Mouse (Mus musculus) retina, adult 2 months (tissue): Measurements from ENCODE around the gene Atp2c2.
A peak's percentile ranks its signal among the peaks of the same experiment; 100 is the strongest.

ENCODE experiments used
- DNase-seq: peaks from one replicate; pipeline ENCODE4 v3.0.0-alpha.2; 2012; ENCODE audit warnings: low read depth, low spot score

The Atp2c2 gene

GRCm38 (mm10) chr8:119742409-119742808 is 42.6 kb downstream of the Atp2c2 start:
- no peak for DNase-seq

GRCm38 (mm10) chr8:119743291-119744026 is 43.6 kb downstream of the Atp2c2 start:
- DNase-seq: no peak

GRCm38 (mm10) chr8:119744604-119745003 is 44.8 kb downstream of the Atp2c2 start:
- no peak for DNase-seq

- no peak for DNase-seq
These were observed 55.7 kb downstream of the Atp2c2 start for GRCm38 (mm10) chr8:119755238-119756146.

GRCm38 (mm10) chr8:119756147-119756461 is 56.3 kb downstream of the Atp2c2 start:
- DNase-seq: no peak

GRCm38 (mm10) chr8:119756538-119756937 is 56.7 kb downstream of the Atp2c2 start:
- DNase-seq: no peak

GRCm38 (mm10) chr8:119761692-119762091 is 61.9 kb downstream of the Atp2c2 start:
- DNase-seq: no peak

- no peak for DNase-seq
These were observed 62.7 kb downstream of the Atp2c2 start for GRCm38 (mm10) chr8:119762226-119763220.

- no peak for DNase-seq
These were observed 65.5 kb downstream of the Atp2c2 start for GRCm38 (mm10) chr8:119765311-119765710.

GRCm38 (mm10) chr8:119765761-119766444 is 66.1 kb downstream of the Atp2c2 start:
- DNase-seq: no peak

GRCm38 (mm10) chr8:119776668-119777245 is 76.9 kb downstream of the Atp2c2 start:
- no peak for DNase-seq

GRCm38 (mm10) chr8:119777765-119778164 is 78.0 kb downstream of the Atp2c2 start:
- DNase-seq: no peak

GRCm38 (mm10) chr8:119778263-119778662 is 78.5 kb downstream of the Atp2c2 start, which contains the start of gene Tldc1:
Tldc1 (minus strand) TSS chr8:119778416.
- peak; percentile 94 for DNase-seq

GRCm38 (mm10) chr8:119779013-119779737 is 79.4 kb downstream of the Atp2c2 start:
- DNase-seq: peak; percentile 70

GRCm38 (mm10) chr8:119780402-119781049 is 80.7 kb downstream of the Atp2c2 start:
- no peak for DNase-seq

- DNase-seq: no peak
These were observed 81.5 kb downstream of the Atp2c2 start for GRCm38 (mm10) chr8:119781086-119781840.

- no peak for DNase-seq
These were observed 82.9 kb downstream of the Atp2c2 start for GRCm38 (mm10) chr8:119782715-119783114.

GRCm38 (mm10) chr8:119783579-119783978 is 83.8 kb downstream of the Atp2c2 start:
- no peak for DNase-seq
